8 mouse cellular contexts compared by ENCODE assay signal in the genomic region with DNA sequence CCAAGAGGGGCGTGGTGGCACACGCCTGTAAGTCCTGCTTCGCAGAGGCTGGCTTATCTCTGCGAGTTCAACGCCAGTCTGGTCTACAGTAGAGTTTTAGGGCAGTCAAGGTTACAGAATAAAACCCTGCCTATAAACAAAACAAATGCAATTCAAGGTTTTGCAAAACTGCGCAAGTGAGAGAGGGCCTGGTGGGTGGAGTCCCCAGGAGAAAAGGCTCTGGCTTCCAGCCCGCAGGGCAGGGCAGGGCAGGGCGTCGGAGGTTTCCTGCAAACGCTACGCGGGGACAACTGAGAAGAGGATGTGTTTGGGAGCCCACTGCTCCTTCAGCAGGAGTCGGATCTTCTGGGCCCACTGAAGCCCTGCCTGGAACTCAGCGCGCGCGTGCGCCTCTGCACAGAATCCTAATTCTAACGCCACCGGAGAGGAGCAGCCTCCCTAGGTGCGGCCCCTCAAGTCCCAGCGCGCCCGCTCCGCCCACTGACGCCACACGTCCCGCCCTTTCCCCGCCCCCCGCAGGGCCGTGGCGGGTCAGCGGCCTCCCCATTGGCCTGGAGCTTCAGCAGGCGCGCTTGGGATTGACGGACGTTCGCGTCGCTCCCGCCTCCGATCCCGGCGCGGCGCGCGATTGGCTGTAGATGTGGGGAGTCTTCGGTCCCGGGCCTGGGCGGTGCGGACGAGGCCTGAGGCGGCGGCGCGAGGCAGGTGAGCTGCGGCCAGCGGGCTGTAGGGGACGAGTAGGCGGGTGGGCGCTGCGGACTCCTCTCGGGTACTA. TPM values are rescaled to one million over a fixed set of nuclear protein-coding genes. Genes with fewer than 3 reads are reported as not detected.
DNase-seq lines count a peak whose midpoint lies in the region; ATAC-seq and TF ChIP-seq lines count a peak whose summit lies in the region.

A gene (plus strand): TSS at position 643 of the 775 bp plus-strand sequence.

- peak; percentile 96 to 99 for DNase-seq in CD8-positive naive resting alpha-beta T cell, adult 2 months (ENCODE audit: low read depth in 2 of 2, low spot score in 2 of 2)
- DNase-seq in c-Kit-positive CD71-negative TER-119-negative erythroid progenitor cells, embryonic 14.5 days (ENCODE audit: low read depth): peak; percentile 94
- peak; percentile 97 for DNase-seq in forebrain, embryonic 10.5 days (ENCODE audit: extremely low spot score, low spot score)
- peak; percentile 98 to 100 for DNase-seq in kidney, postnatal 25 days
- DNase-seq in liver, embryonic 14.5 days (ENCODE audit: low read depth in 3 of 3, low spot score in 3 of 3): peak; percentile 95 to 96 (median 96)
- peak; percentile 99 for DNase-seq in neural tube, embryonic 11.5 days (ENCODE audit: low spot score)
- DNase-seq in stomach, postnatal 0 days (ENCODE audit: low spot score): peak; percentile 99

- peak; percentile 99 for ATAC-seq in heart, embryonic 15.5 days (replicated peaks; ENCODE audit: insufficient number of reproducible peaks, insufficient read depth, low FRiP score, low read depth)
- ATAC-seq in liver, embryonic 14.5 days (ENCODE audit: insufficient read depth): peak; percentile 91
- peak; percentile 99 for ATAC-seq in neural tube, embryonic 11.5 days (ENCODE audit: insufficient read depth, low FRiP score, low TSS enrichment)
- peak; percentile 98 for ATAC-seq in stomach, postnatal 0 days (ENCODE audit: low FRiP score, low TSS enrichment)

- H3K4me1 ChIP-seq in forebrain, embryonic 10.5 days: peaks cover 32% of the 10 kb centered on the region
- peaks cover 24% of the 10 kb centered on the region for H3K4me1 ChIP-seq in heart, embryonic 15.5 days (replicated peaks)
- H3K4me1 ChIP-seq in liver, embryonic 14.5 days (replicated peaks; ENCODE audit: control insufficient read depth in 2 of 2, insufficient read depth in 2 of 2, low read length in 1 of 2): peaks cover 58 to 72% of the 10 kb centered on the region in 2 experiments
- H3K4me1 ChIP-seq in neural tube, embryonic 11.5 days (ENCODE audit: control insufficient read depth, insufficient read depth, low read length): peaks cover 9% of the 10 kb centered on the region
- peaks cover 3% of the 10 kb centered on the region; the same call in 1 of the 2 replicates for H3K4me1 ChIP-seq in stomach, postnatal 0 days (replicated peaks; ENCODE audit: control insufficient read depth, insufficient read depth)

- H3K9ac ChIP-seq in heart, embryonic 15.5 days: peak within 1 kb of the TSS; percentile 81
- H3K9ac ChIP-seq in liver, embryonic 14.5 days (replicated peaks): peak within 1 kb of the TSS; percentile 92
- H3K9ac ChIP-seq in neural tube, embryonic 11.5 days (ENCODE audit: low read length): peak within 1 kb of the TSS; percentile 85
- H3K9ac ChIP-seq in stomach, postnatal 0 days (ENCODE audit: low read length): peak within 1 kb of the TSS; percentile 85

- H3K4me2 ChIP-seq in heart, embryonic 15.5 days: peak within 1 kb of the TSS; percentile 91
- H3K4me2 ChIP-seq in liver, embryonic 14.5 days (ENCODE audit: low read depth): peak within 1 kb of the TSS; percentile 98
- peak within 1 kb of the TSS; percentile 90 for H3K4me2 ChIP-seq in neural tube, embryonic 11.5 days (ENCODE audit: low read depth)
- H3K4me2 ChIP-seq in stomach, postnatal 0 days (replicated peaks; ENCODE audit: low read depth): peak within 1 kb of the TSS; percentile 98

- peak within 1 kb of the TSS; percentile 97 for H3K4me3 ChIP-seq in forebrain, embryonic 10.5 days
- H3K4me3 ChIP-seq in heart, embryonic 15.5 days: peak within 1 kb of the TSS; percentile 84
- H3K4me3 ChIP-seq in liver, embryonic 14.5 days (ENCODE audit: insufficient read depth in 1 of 2, low read depth in 2 of 2, low read length in 2 of 2): peak within 1 kb of the TSS; percentile 78 to 90
- peak within 1 kb of the TSS; percentile 81 for H3K4me3 ChIP-seq in neural tube, embryonic 11.5 days (ENCODE audit: low read depth, low read length)
- H3K4me3 ChIP-seq in stomach, postnatal 0 days (ENCODE audit: low read depth, low read length): peak within 1 kb of the TSS; percentile 90

- TF ChIP-seq EP300 in liver, embryonic 14.5 days (IDR thresholded peaks at IDR 0.05; ENCODE audit: low read depth): no peak; the same call in 1 of the 2 replicates
- TF ChIP-seq EP300 in stomach, postnatal 0 days (optimal IDR thresholded peaks at IDR 0.05): no peak

- H3K27ac ChIP-seq in forebrain, embryonic 10.5 days: peak within 1 kb of the TSS; percentile 92
- H3K27ac ChIP-seq in heart, embryonic 15.5 days: peak within 1 kb of the TSS; percentile 89
- H3K27ac ChIP-seq in liver, embryonic 14.5 days: peak within 1 kb of the TSS; percentile 82
- H3K27ac ChIP-seq in neural tube, embryonic 11.5 days (ENCODE audit: low read depth, low read length): peak within 1 kb of the TSS; percentile 49
- peak within 1 kb of the TSS; percentile 94 for H3K27ac ChIP-seq in stomach, postnatal 0 days (replicated peaks)

- H3K9me3 ChIP-seq in forebrain, embryonic 10.5 days: no peaks in the 10 kb centered on the region
- no peaks in the 10 kb centered on the region for H3K9me3 ChIP-seq in heart, embryonic 15.5 days (replicated peaks)
- no peaks in the 10 kb centered on the region for H3K9me3 ChIP-seq in liver, embryonic 14.5 days (ENCODE audit: control insufficient read depth, low read length)
- no peaks in the 10 kb centered on the region for H3K9me3 ChIP-seq in neural tube, embryonic 11.5 days (ENCODE audit: control insufficient read depth, low read length)
- H3K9me3 ChIP-seq in stomach, postnatal 0 days (ENCODE audit: control insufficient read depth, low read length): no peaks in the 10 kb centered on the region

- no peaks in the 10 kb centered on the region for H3K27me3 ChIP-seq in forebrain, embryonic 10.5 days (ENCODE audit: poor library complexity, severe bottlenecking)
- no peaks in the 10 kb centered on the region for H3K27me3 ChIP-seq in heart, embryonic 15.5 days
- H3K27me3 ChIP-seq in liver, embryonic 14.5 days (ENCODE audit: control insufficient read depth, insufficient read depth, low read length): no peaks in the 10 kb centered on the region
- H3K27me3 ChIP-seq in neural tube, embryonic 11.5 days (ENCODE audit: control insufficient read depth, insufficient read depth, low read length): no peaks in the 10 kb centered on the region
- H3K27me3 ChIP-seq in stomach, postnatal 0 days (ENCODE audit: control insufficient read depth, insufficient read depth, low read length): no peaks in the 10 kb centered on the region

- no peak for TF ChIP-seq CTCF in liver, embryonic 14.5 days (IDR thresholded peaks at IDR 0.05; ENCODE audit: low read depth)
- TF ChIP-seq CTCF in stomach, postnatal 0 days (IDR thresholded peaks at IDR 0.05; ENCODE audit: low read depth): no peak

- WGBS in forebrain, embryonic 10.5 days: under 1% methylated on average over 64 of the region's 64 CpGs
- WGBS in heart, embryonic 15.5 days: under 1% methylated on average over 64 of the region's 64 CpGs
- WGBS in liver, embryonic 14.5 days (ENCODE audit: insufficient replicate concordance): under 1% methylated on average over 64 of the region's 64 CpGs
- WGBS in neural tube, embryonic 11.5 days: 1% methylated on average over 56 of the region's 64 CpGs
- WGBS in stomach, postnatal 0 days: under 1% methylated on average over 64 of the region's 64 CpGs

- peaks cover 9% of the 10 kb centered on the region for H3K36me3 ChIP-seq in forebrain, embryonic 10.5 days (replicated peaks)
- no peaks in the 10 kb centered on the region for H3K36me3 ChIP-seq in heart, embryonic 15.5 days
- no peaks in the 10 kb centered on the region; the same call in 1 of the 2 replicates for H3K36me3 ChIP-seq in liver, embryonic 14.5 days (replicated peaks; ENCODE audit: control insufficient read depth, insufficient read depth, low read depth)
- H3K36me3 ChIP-seq in neural tube, embryonic 11.5 days (ENCODE audit: control insufficient read depth, insufficient read depth, low read length): no peaks in the 10 kb centered on the region
- 0 out of 2 replicates have a peak, but pooled peaks cover 2% of the 10 kb centered on the region for H3K36me3 ChIP-seq in stomach, postnatal 0 days (ENCODE audit: control insufficient read depth, insufficient read depth, low read length)

RNA-seq across cellular contexts. Expression of the gene that starts here (rescaled TPM):
- 52.9 and 53.8 TPM in 2 replicates for polyA plus RNA-seq in forebrain, embryonic 10.5 days (2016; fragmentation: Nextera tagmentation; extraction: Ambion mirVana)
- polyA plus RNA-seq in heart, embryonic 15.5 days (2015; fragmentation: Nextera tagmentation; extraction: Ambion mirVana): 32.4 and 38.9 TPM in 2 replicates
- 15.4 and 17.9 TPM in 2 replicates for polyA plus RNA-seq in liver, embryonic 14.5 days (2012; rRNA removed)
- 19.9 and 21.2 TPM in 2 replicates for polyA plus RNA-seq in liver, embryonic 14.5 days (2014; fragmentation: Nextera tagmentation; extraction: Ambion mirVana)
- polyA plus RNA-seq in neural tube, embryonic 11.5 days (2014; fragmentation: Nextera tagmentation; extraction: Ambion mirVana): 45.3 and 48.9 TPM in 2 replicates
- 24.0 TPM in 2 replicates for polyA plus RNA-seq in stomach, postnatal 0 days (2015; fragmentation: Nextera tagmentation; extraction: Ambion mirVana)

Comparison
In these comparisons a context has a peak if more than half of its experiments do, and no peak if none do; other contexts are left out.
1. Peak in every context shown above with its lines: DNase-seq, ATAC-seq, H3K4me3 ChIP-seq and H3K27ac ChIP-seq.